Mouse (Mus musculus) adrenal gland, postnatal 25 days (tissue): Measurements from ENCODE around the gene Duox2. TPM values are rescaled to one million over a fixed set of nuclear protein-coding genes. Genes with fewer than 3 reads are reported as not detected.
"Not testable (repeated sequence)": the region's sequence is repeated elsewhere in the genome, so short reads cannot be mapped to it uniquely, and the experiment has no call there.

Source experiments
- DNase-seq: peaks from one replicate; pipeline ENCODE4 v3.0.0; 2021; ENCODE audit warnings: mixed read lengths
- long read RNA-seq: library from polyadenylated mRNA; stranded (forward); transcript quantifications from one replicate; pipeline ENCODE4 v2.0.0, GENCODE M21; 2021
- total RNA-seq: library from RNA; stranded (reverse); gene quantifications from 2 replicates; pipeline ENCODE4 v1.2.3, GENCODE M21; 2021

Gene Duox2
- 0.19 TPM in 1 of 2 replicates, not detected in the other for total RNA-seq
- long read RNA-seq = 0 reads

DNA sequence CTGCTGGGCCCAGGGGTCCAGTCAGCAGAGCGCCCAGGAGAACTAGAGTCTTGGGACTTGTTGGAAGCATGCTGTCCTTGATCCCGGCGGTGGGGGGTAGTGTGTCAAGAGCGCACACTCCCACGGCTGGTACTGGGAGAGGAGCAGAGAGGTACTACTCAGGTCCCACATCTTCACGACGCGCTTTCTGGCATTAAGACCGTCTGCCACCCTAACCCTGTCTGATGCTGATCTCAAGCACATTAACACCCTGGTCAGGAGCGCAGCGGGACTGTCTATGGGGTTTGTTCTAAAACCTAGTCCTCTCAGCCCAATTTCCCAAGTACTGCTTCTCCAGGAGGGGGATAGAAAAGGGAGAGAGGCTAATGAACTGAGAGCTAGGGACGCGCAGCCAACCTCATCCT lies at the start of gene Duox2:
TSS of gene Duox2 (minus strand) at position 354 of the 404 bp plus-strand sequence.
- DNase-seq = no peak

DNA sequence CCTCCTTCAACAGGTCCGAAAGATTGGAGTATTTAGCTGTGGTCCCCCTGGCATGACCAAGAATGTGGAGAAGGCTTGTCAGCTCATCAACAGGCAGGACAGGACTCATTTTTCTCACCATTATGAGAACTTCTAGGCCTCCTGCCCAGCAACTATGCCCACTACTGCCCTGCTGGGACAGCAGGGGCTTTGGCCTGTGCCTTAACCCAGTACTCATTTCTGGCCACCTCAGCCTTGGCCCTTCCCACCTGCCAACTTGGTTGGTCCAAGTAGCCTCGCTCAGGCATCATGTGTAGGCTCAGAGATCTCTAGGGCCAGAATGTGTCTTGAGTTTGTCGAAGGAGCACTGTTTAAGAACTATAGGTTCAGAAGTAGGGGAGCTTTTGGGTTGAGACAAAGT lies 49.0 kb upstream of the Duox2 start:
- DNase-seq = no peak

DNA sequence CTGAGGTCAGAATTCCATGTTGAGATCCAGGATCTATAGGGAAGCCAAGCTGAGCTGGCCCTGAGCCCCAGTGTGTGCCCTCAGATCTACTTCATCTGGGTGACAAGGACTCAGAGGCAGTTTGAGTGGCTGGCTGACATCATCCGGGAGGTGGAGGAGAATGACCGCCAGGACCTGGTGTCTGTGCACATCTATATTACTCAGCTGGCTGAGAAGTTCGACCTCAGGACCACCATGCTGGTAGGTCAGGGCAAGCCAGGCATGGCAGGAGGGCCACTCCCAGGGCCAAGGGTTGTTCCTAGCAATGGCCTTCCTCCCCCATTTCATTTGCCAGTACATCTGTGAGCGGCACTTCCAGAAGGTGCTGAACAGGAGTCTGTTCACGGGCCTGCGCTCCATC lies 47.9 kb upstream of the Duox2 start:
- DNase-seq = not testable (repeated sequence)

DNA sequence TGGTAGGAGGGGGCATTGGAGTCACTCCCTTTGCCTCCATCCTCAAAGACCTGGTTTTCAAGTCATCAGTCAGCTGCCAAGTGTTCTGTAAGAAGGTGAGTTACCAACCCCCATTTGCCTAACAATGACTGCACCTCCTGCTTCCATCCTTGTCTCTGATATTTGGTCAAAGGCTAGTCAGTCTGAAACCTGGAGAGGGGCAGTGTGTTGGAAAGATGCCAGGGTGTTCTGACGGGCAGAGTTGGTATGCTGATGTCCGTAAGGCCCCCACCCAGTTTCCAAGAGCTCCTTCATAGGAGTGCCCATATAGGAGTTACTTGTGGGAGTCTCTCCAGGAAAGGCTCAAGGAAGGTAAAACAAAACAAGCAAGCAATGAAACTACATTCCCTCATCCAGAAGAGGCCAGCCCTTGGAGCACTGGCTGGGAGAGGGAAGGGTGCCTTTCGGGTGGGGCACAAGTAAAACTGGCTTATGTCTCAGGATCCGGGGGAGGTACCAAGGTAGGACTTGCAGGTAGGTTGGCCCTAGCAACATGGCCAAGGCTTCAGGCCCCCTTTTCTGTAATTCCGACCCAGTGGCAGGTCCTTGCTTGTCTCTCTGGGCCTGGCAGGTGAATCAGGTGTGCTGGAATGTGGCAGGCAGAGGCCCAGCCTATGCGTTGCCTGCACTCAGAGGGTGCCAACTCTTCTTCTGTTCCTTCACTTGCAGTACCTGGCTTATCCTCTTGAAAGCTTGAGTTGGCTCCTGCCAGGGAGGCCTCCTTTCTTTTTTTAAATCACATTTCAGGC lies 47.1 kb upstream of the Duox2 start:
- no peak for DNase-seq

DNA sequence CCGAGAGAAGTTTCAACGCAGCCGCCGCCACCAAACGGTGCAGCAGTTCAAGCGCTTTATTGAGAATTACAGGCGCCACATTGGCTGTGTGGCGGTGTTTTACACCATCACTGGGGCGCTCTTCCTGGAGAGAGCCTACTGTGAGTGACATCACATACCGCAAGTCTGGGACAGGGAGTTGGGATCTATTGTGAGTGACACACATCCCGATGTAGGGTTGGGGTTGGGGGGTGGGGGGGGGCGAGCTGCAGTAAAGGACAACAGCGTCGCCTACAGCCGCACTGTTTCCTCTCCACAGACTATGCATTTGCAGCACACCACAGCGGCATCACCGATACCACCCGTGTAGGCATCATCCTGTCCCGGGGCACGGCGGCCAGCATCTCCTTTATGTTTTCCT lies 39.0 kb upstream of the Duox2 start:
- no peak for DNase-seq

DNA sequence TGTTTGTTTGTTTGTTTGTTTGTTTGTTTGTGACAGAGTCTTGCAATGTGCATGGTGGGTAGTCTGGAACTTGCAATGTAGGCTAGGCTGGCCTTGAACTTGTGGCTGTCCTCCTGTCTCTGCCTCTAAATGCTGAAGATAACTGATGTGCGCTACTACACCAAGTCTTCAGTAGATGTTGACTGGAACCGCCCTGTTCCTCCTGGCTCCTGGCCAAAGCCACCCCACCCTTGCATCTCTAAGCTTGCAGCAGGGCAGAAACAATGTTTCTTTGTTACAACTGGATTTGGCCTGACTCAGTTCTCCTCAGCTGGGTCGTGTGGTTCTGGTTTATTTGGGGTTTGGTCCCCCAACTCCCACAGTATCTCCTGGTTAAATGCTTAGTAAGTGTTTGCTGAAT lies 35.9 kb upstream of the Duox2 start:
- DNase-seq = no peak

DNA sequence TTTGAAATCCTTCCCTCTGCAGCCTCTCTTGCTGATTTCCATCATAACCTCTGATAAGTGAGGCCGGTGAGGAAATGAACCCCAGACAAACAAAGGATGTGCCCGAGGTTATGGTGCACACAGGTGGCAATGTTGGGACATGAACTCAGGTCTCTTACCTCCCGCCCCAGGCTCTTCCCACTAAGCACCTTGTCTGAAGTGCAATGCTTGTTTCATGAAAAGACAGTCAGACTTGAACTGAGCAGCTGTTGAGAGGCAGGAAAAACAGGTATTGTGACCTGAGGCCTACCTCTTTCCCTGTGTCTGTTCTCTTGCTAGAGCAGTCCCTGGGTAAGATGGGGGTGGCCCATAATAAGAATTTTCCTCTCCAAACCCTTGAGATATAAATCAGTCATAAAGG lies 34.0 kb upstream of the Duox2 start:
- DNase-seq = no peak

DNA sequence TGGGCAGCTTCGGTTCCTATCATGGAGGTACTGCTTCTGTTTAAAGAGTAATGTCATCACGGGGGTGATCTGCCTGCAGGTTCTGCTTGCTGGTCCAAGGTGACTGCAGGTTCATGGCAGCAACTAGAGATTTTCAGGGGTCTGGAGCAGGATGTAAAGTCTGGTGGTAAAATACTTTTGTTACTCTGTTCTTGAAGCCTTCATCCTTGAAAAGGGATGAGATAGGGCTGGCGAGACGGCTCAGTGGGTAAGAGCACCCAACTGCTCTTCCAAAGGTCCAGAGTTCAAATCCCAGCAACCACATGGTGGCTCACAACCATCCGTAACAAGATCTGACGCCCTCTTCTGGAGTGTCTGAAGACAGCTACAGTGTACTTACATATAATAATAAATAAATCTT lies 32.1 kb upstream of the Duox2 start:
- DNase-seq = not testable (repeated sequence)

DNA sequence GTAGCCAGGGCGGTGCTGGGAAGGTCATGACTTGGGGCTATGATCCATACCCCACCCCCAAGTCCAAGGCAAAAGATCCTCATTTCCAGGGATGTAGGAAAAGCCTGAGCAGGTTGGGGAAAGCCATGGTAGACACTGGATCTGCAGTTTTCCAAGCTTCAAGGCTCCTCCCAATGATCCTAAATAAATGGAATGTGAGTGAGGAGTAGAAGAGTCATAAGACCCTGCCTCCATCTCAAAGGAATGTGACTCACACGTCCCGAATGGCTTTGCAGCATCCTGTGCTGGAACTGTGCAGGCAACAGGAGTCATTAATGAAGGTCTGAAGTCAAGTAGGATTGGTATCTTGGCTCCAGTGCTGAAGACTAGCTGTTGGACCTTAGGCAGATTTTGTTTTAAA lies 29.7 kb upstream of the Duox2 start:
- no peak for DNase-seq

DNA sequence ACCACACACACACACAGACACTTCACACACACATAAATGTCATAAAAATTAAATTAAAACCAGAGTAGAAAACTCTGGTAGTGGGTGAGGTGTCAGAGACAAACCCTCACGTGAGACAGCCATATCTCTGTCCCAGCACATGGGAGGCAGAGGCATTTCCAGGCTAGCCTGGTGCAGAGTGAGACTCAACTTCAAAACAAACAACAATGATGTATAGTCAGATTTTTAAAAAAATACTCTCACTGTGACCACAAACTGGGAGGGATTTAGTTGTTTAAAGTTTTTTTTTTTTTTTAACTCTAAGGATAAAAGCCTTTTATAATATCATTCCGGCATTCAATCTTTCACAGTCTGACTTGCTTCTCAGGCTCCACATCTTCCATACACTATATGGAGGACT lies 27.1 kb upstream of the Duox2 start:
- DNase-seq = no peak

DNA sequence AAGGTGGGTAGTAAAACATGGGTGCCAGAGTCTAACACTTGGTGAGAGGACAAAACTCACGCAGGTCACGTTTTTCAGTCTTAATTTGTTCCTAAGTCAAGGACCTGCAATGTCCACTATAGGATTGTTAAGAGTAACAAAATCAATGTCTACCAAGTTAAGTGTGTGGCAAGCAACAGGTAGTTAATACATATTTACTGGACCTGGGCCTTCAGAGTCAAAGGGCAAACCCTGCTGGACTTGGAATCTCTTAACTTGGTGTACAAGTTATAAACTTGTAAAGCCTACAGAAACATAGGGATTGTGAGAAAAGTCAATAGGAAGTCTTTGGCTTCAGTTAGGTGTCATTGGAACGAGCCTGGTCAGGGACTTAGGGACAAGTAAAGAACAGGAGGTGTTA lies 26.3 kb upstream of the Duox2 start:
- no peak for DNase-seq

DNA sequence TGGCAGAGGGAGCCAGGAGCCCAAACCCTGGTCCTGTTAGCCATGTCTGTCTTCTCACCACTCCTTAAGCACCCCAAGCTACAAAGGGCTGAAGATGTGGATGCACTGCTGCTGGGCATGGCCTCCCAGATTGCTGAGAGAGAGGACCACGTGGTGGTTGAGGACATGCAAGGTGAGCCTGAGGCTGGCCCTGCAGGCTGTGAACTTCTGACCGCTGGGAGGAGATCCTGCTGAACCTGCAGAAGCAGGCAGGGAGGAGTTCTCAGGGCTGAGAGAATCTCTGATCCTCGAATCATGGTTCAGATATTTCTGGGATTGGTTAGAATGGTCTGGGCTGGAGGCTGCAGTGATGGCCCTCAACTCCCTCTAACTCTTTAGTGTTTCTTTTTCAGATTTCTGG lies 25.7 kb upstream of the Duox2 start:
- DNase-seq = no peak

DNA sequence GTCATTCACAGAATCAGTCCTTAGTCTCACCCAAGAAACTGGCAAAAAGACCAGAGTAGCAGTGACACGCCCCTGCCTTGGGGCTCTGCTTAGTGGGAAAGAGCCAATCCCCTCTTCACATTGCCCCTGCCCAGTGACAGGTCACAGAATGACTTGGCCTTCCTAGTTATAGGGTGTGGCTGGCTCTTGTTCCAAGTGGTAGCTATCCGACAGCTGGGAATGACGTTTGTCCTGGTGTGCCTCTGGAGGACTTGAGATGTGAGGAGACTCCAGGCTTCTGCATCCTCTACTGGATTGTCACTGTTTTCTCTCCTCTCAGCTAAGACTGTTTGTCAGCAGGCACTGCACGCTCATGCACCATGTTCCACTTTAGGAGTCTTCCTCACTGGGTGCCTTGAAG lies 19.1 kb upstream of the Duox2 start:
- no peak for DNase-seq

DNA sequence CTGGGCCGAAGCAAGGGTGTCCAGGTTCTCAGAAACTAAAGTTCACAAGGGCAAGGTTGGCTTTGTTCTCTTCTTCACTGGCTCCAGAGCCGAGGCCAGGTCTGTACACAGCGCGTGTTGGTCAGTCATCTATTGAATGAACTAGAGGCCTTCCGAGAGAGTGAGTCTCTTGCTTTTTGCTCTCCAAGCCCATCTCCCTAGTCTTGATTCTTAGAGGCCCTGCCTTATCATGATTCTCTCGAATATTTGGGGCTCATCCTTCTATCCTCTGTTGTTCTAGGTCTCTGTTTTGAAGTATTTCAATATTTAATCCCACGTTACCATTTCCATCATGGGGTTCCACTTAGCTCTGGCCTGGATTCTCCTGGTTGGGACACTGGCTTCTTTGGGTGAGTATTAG lies 17.1 kb upstream of the Duox2 start, which contains the start of gene Duox1:
TSS of gene Duox1 (plus strand) at position 301 of the 400 bp plus-strand sequence.
- no peak for DNase-seq

DNA sequence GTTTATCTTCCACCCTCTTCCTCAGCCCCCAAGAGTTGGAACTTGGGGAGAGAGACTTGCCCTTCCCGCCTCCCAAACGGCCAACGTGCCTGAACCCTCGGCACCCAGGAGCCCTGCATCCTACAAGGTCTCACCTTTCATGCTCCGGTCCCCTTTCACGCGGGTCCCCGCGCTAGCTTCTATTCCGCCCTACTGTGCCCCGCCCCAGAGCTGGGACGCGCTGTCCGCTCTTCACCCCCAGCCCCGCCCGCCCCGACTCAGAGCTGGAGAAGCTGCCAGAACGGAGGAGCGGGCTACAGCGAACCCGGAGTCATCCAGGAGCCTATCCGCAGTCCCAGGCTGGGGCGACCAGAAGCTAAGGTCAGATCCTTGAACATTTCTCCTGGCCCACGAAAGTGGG lies 15.3 kb upstream of the Duox2 start, which contains the start of gene Duoxa1:
TSS of gene Duoxa1 (minus strand) at position 195 of the 400 bp plus-strand sequence.
- no peak for DNase-seq

DNA sequence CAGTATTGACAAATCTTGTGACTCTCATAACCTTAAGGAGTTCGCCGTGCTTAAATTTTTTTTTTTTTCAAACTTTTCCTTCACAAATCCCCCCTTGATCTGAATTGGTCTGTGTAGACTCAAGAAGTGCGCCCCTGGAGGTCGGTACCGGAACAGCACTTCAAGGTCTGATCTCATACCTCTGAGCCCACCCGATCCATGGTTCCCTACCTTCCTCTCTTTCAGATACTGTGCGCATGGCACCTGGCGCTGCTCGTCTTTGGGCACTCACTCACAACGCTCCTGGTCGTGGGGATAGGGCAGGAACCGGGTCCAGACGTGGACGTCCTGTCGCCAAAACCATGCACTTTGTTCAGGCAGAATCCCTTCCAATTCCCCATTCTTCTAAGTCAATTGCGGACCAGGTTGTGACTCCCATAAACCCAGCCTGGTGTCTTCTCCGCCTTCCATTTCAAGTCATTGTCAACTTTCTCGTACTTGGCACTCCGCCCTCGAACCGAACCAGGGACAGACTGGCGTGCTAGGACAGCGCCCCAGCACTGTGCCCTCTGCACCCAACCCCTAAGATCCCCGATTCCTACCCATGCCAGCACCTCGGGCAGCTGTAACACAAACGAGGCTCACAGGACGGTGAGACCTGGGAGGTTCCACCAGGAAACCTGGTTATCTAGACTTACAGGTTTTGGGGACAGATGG lies 14.6 kb upstream of the Duox2 start:
- DNase-seq = peak; percentile 55

DNA sequence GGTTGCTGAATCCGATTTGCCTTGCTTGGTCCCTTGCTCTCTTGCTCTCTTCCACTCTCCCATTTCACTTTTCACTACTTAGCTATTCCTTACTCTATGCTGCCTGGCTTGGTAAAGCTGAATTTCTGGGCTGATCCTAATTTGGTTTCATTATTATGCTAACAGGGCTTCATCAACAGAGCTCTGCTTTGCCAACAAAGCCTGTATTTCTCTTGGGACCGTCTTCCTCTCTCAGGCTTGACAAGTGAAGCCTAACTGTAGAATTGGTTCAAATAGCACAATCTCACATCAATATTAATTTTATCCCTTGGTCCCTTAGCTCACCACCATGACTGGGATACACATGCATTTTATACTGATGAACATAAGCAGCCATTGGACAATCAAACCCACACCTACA lies 13.3 kb upstream of the Duox2 start:
- no peak for DNase-seq

DNA sequence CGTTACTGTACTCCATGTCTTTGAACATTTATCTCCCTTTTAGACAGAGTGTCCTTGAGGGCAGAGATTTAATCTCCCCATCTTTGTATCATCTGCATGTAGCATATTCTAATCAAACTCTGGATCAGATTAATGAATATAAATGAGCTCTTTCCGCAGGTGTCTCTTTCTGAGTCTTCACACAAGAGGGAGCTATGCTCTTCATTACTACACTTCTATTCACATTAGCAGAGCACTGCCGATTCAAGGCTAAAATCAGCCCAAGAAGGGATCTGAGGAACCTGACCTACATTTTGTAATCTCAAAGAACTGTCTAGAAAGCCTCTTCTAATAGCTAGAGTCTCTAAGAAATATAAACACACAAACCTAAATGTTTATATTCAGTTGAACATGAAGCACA lies 11.4 kb upstream of the Duox2 start:
- no peak for DNase-seq

DNA sequence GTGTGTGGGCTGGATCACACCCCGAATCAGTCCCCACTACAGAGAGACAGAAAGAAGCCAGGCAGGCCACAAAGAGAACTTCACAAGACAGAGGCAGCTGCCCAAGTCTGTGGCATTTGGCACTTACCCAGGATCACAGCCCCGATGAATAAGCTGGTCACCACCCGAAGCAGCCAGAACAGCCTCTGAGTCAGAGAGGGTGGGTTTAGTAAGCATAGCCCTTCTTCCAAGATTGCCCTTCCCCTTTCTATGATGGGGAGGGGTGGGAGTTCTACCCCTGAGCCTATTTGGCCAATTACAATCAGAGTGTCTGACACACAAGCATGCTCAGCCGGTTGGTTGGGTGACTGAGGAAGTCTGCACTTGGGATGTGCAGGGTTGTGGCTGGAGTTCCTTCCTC lies 7.9 kb upstream of the Duox2 start:
- peak; percentile 58 for DNase-seq

DNA sequence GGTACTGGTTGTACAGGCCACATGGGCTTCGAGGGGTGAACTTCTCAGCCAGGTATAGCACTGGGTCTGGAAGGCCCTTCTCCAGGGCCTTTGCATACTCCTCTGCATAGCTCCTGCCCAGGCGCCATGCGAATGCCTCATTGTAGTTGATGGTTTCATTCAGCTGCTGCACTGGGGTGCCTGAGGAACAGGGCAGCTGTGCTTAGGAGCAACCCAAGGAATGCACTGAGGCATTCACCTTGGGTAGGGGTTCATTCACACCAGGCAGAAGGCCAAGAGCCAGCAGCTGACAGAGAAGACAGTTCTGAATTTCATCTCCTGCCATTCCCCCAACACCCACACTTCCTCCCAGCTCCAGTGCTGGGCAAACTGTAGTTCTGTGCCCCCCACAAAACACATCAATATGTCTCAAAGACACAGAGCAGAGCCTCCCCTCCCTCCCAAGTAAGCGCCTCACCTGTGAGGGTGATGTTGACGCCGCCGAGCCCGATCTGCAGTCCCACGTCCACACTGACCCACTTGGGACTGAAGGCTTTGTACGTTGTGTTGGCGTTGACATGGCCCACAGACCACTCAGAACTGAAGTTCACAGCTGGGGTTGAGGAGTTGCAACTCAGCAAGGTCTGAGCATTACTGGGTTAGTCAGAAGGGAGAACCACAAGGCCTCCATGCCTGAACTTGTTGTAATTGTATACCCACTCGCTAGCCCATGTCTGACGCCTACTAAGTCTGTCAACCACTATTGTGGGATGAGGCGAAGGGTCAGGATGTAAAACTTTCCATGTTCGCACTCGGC lies 7.0 kb upstream of the Duox2 start:
- no peak for DNase-seq

DNA sequence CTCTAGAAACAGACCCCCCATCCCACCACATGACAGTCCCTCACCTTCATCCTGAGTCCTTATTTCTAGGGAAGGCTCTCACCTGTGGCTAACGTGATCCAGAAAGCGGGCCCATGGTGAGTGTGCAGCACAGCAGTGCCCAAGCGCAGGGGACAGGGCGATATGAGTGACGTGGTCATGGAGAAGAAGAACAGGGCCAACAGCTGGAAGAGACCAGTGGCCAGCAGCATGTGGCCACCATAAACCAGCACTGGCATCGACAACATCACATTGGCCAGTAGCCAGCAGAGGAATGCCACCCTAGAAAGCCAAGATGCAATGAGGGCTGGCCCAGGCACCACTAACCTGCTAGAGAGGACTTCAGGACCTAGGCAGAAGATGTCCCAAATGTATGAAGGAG lies 6.3 kb upstream of the Duox2 start:
- DNase-seq = no peak

DNA sequence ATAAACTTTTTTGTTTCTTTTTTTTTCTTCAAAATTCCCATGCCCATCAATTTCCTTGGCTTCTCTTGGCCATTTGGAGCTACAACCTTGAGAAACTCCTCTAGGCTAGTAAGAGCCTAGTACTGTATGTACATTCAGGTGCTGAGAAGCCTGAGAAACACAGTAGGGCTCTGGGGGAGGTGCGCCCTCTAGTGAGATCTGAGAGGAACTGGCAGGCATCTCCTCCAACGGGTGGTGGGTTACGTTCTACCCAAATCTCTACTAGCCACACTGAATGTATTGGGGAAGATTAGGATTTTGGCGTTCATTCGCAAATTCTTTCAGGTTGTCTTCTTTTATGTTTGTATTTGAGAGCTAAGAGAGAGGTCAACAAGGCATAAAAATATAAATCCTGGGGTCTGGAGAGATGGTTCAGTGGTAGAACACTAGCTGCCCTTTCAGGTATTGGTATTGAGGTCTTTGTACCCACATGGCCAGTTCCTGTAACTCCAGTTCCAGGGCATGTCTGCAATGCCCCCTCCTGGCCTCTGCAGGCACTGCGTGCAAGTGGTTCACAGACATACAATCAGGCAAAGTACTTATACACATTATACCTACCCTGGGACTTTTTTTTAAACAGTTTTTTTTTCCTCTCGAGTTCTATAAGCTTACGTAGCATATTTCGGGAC lies 4.5 kb upstream of the Duox2 start:
- DNase-seq = peak; percentile 58
